Mouse (Mus musculus) myocyte (in vitro differentiated cells): Measurements from ENCODE around the gene Gm5678. TPM values are rescaled to one million over a fixed set of nuclear protein-coding genes. Genes with fewer than 3 reads are reported as not detected.

Experiments
- H3K27me3 ChIP-seq: one replicate; pipeline ENCODE4 v1.6.1; 2011; ENCODE audit not compliant: control insufficient read depth, insufficient read depth, insufficient read length
- H3K36me3 ChIP-seq: one replicate; pipeline ENCODE4 v1.6.1; 2011; ENCODE audit not compliant: control insufficient read depth, insufficient read depth
- H3K4me2 ChIP-seq: one replicate; pipeline ENCODE4 v1.6.1; 2011; ENCODE audit warnings: low read depth, control low read depth
- H3K4me3 ChIP-seq: one replicate; pipeline ENCODE4 v1.5.1; 2011; ENCODE audit warnings: mild to moderate bottlenecking, control low read depth, moderate library complexity
- H3K79me2 ChIP-seq: one replicate; pipeline ENCODE4 v1.6.1; 2011; ENCODE audit not compliant: control insufficient read depth, insufficient read depth
- H3ac ChIP-seq: one replicate; pipeline ENCODE4 v1.6.1; 2011; ENCODE audit not compliant: control insufficient read depth, insufficient read length
- CEBPB ChIP-seq: IDR thresholded peaks from 2 replicates; pipeline ENCODE4 v1.6.1; 2011; ENCODE audit warnings: mild to moderate bottlenecking, moderate library complexity; ENCODE audit not compliant: poor library complexity, insufficient read depth, severe bottlenecking
- E2F4 ChIP-seq: IDR thresholded peaks from one replicate; pipeline ENCODE4 v1.6.1; 2011; ENCODE audit warnings: mild to moderate bottlenecking, control low read depth, moderate library complexity; ENCODE audit not compliant: insufficient read depth
- MAX ChIP-seq: IDR thresholded peaks from one replicate; pipeline ENCODE4 v1.6.1; 2011; ENCODE audit warnings: low read depth, mild to moderate bottlenecking, control low read depth
- MYOD1 ChIP-seq, 3 experiments: IDR thresholded peaks; one replicate each; pipeline ENCODE4 v1.6.1; 2011; ENCODE audit warnings: control low read depth in 2 of 3, low read depth in 2 of 3, mild to moderate bottlenecking in 2 of 3, moderate library complexity in 1 of 3; ENCODE audit not compliant: insufficient read length in 2 of 3, control insufficient read depth in 1 of 3
- MYOG ChIP-seq, 3 experiments: IDR thresholded peaks; one replicate each; pipeline ENCODE4 v1.6.1; 2011; ENCODE audit warnings: control low read depth in 2 of 3, low read depth in 2 of 3, mild to moderate bottlenecking in 2 of 3; ENCODE audit not compliant: insufficient read length in 2 of 3, control insufficient read depth in 1 of 3, insufficient read depth in 1 of 3
- POLR2A ChIP-seq: IDR thresholded peaks from one replicate; pipeline ENCODE4 v1.6.1; 2011; ENCODE audit warnings: low read depth, mild to moderate bottlenecking, control low read depth, moderate library complexity; ENCODE audit not compliant: insufficient read length
- POLR2AphosphoS2 ChIP-seq: IDR thresholded peaks from one replicate; pipeline ENCODE4 v1.6.1; 2011; ENCODE audit warnings: low read depth, control low read depth; ENCODE audit not compliant: insufficient read length
- REST ChIP-seq: IDR thresholded peaks from one replicate; pipeline ENCODE4 v1.6.1; 2011; ENCODE audit warnings: mild to moderate bottlenecking, control low read depth, moderate library complexity; ENCODE audit not compliant: insufficient read depth, insufficient read length
- SRF ChIP-seq: IDR thresholded peaks from one replicate; pipeline ENCODE4 v1.6.1; 2011; ENCODE audit warnings: low read depth; ENCODE audit not compliant: control insufficient read depth, insufficient read length
- TCF12 ChIP-seq: IDR thresholded peaks from one replicate; pipeline ENCODE4 v1.6.1; 2011; ENCODE audit warnings: mild to moderate bottlenecking, control low read depth; ENCODE audit not compliant: poor library complexity, insufficient read depth, severe bottlenecking
- TCF3 ChIP-seq: IDR thresholded peaks from one replicate; pipeline ENCODE4 v1.6.1; 2011; ENCODE audit warnings: low read depth, control low read depth; ENCODE audit not compliant: insufficient read length
- USF1 ChIP-seq: IDR thresholded peaks from one replicate; pipeline ENCODE4 v1.6.1; 2011; ENCODE audit warnings: low read depth, mild to moderate bottlenecking, control low read depth, moderate library complexity
- polyA plus RNA-seq: library from polyadenylated mRNA; unstranded; fragments of >200 nt; fragmentation: generic; extraction: Trizol; gene quantifications from one replicate; pipeline ENCODE4 v1.2.1, GENCODE M21; 2012; ENCODE audit warnings: missing spikeins

The Gm5678 gene
- polyA plus RNA-seq, 1 experiment = not detected

- TF ChIP-seq TCF12 = no peak
- no peak for TF ChIP-seq POLR2AphosphoS2
- Histone ChIP-seq H3ac (no peak overlapping the region), H3K36me3 (no peaks in the 10 kb centered on the region), H3K4me2 (no peak overlapping the region), H3K79me2 (no peaks in the 10 kb centered on the region), H3K4me3 (no peak overlapping the region), H3K27me3 (no peaks in the 10 kb centered on the region)
Observed at GRCm38 (mm10) chr16:93586382-93586781, 41.5 kb upstream of the Gm5678 start.

GRCm38 (mm10) chr16:93588281-93588680, 39.6 kb upstream of the Gm5678 start:
- H3K27me3 ChIP-seq = no peaks in the 10 kb centered on the region
- peaks cover 4% of the 10 kb centered on the region for H3K36me3 ChIP-seq
- H3K79me2 ChIP-seq = no peaks in the 10 kb centered on the region
- H3K4me3 ChIP-seq = no peak overlapping the region
- H3K4me2 ChIP-seq = no peak overlapping the region
- TF ChIP-seq POLR2A (no peak), TCF3 (no peak), MYOD1 (IDR thresholded peaks at IDR 0.05; ENCODE audit: control insufficient read depth in 1 of 3, insufficient read length in 2 of 3, low read depth in 2 of 3) (no peak), USF1 (no peak), SRF (no peak)
- H3ac ChIP-seq = no peak overlapping the region

- Histone ChIP-seq H3K4me2 (no peak overlapping the region), H3K79me2 (no peaks in the 10 kb centered on the region), H3ac (no peak overlapping the region), H3K4me3 (no peak overlapping the region), H3K27me3 (no peaks in the 10 kb centered on the region), H3K36me3 (peaks cover 4% of the 10 kb centered on the region)
- TF ChIP-seq TCF12 = no peak
- TF ChIP-seq CEBPB = no peak
- no peak for TF ChIP-seq MYOD1 (IDR thresholded peaks at IDR 0.05; ENCODE audit: control insufficient read depth in 1 of 3, insufficient read length in 2 of 3, low read depth in 2 of 3)
- TF ChIP-seq REST = no peak
- no peak for TF ChIP-seq MAX
- no peak for TF ChIP-seq TCF3
- no peak for TF ChIP-seq USF1
- TF ChIP-seq POLR2AphosphoS2 = no peak
- no peak for TF ChIP-seq E2F4
- no peak for TF ChIP-seq MYOG (IDR thresholded peaks at IDR 0.05; ENCODE audit: control insufficient read depth in 1 of 3, insufficient read depth in 1 of 3, insufficient read length in 2 of 3, low read depth in 2 of 3)
- TF ChIP-seq SRF = no peak
- TF ChIP-seq POLR2A = no peak
Observed at GRCm38 (mm10) chr16:93590915-93591314, 37.0 kb upstream of the Gm5678 start.

GRCm38 (mm10) chr16:93591450-93592430, 36.2 kb upstream of the Gm5678 start:
- H3K79me2 ChIP-seq = no peaks in the 10 kb centered on the region
- peaks cover 4% of the 10 kb centered on the region for H3K36me3 ChIP-seq
- no peak overlapping the region for H3K4me3 ChIP-seq
- H3K27me3 ChIP-seq = no peaks in the 10 kb centered on the region
- H3K4me2 ChIP-seq = no peak overlapping the region
- no peak for TF ChIP-seq CEBPB
- TF ChIP-seq MYOG (IDR thresholded peaks at IDR 0.05; ENCODE audit: control insufficient read depth in 1 of 3, insufficient read depth in 1 of 3, insufficient read length in 2 of 3, low read depth in 2 of 3) = no peak
- TF ChIP-seq POLR2AphosphoS2 = no peak
- no peak for TF ChIP-seq MYOD1 (IDR thresholded peaks at IDR 0.05; ENCODE audit: control insufficient read depth in 1 of 3, insufficient read length in 2 of 3, low read depth in 2 of 3)
- TF ChIP-seq REST = no peak
- no peak for TF ChIP-seq TCF12
- TF ChIP-seq TCF3 = no peak
- TF ChIP-seq E2F4 = no peak
- H3ac ChIP-seq = no peak overlapping the region

GRCm38 (mm10) chr16:93592711-93593110, 35.2 kb upstream of the Gm5678 start:
- TF ChIP-seq CEBPB (no peak), REST (no peak), MYOD1 (IDR thresholded peaks at IDR 0.05; ENCODE audit: control insufficient read depth in 1 of 3, insufficient read length in 2 of 3, low read depth in 2 of 3) (no peak), TCF12 (no peak), MAX (no peak), MYOG (IDR thresholded peaks at IDR 0.05; ENCODE audit: control insufficient read depth in 1 of 3, insufficient read depth in 1 of 3, insufficient read length in 2 of 3, low read depth in 2 of 3) (no peak), USF1 (no peak), SRF (no peak), E2F4 (no peak), POLR2AphosphoS2 (no peak), TCF3 (no peak), POLR2A (no peak)
- H3ac ChIP-seq = no peak overlapping the region

More at GRCm38 (mm10) chr16:93592711-93593110, 35.2 kb upstream of the Gm5678 start:
- Histone ChIP-seq H3K4me3 (no peak overlapping the region), H3K36me3 (peaks cover 4% of the 10 kb centered on the region), H3K79me2 (no peaks in the 10 kb centered on the region), H3K4me2 (no peak overlapping the region), H3K27me3 (no peaks in the 10 kb centered on the region)
